Mouse (Mus musculus) heart, adult 2 months (tissue): ENCODE measurements around the gene Spats1.

Experiments used
- CTCF ChIP-seq: fragments of 200-600 bp; IDR thresholded peaks from 2 replicates; pipeline ENCODE4 v1.8.1; 2022; ENCODE audit warnings: antibody characterized with exemption, mild to moderate bottlenecking, moderate library complexity
- EP300 ChIP-seq: fragments of 200-500 bp; IDR thresholded peaks from 2 replicates; pipeline ENCODE4 v1.6.1; 2011; ENCODE audit warnings: low read depth, low read length, control low read depth; ENCODE audit not compliant: insufficient read depth
- POLR2A ChIP-seq: fragments of 200-500 bp; IDR thresholded peaks from 2 replicates; pipeline ENCODE4 v1.6.1; 2011; ENCODE audit warnings: mild to moderate bottlenecking, low read depth, low read length, control low read depth; ENCODE audit not compliant: insufficient read depth

DNA sequence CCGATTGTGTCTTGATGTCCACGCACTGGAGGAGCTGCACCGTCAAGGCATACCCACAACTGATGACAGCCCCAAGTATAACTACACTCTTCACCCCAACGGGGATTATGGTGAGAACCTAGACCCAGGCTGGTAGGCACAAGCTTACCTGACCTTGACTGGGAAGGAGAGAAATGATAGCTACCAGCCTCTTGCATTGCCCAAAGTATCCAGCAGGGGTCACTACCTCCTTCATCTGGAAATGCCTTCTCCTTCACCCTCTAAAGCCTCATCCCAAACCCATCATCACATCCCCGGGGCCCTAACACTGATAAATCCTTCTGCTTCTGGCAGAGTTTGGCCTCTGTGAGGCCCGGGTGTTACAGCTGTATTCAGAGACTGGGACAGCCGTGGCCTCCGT lies 41.3 kb upstream of the Spats1 start:
- TF ChIP-seq CTCF (peak; percentile 96), EP300 (no peak), POLR2A (no peak)
